Mouse (Mus musculus) liver, embryonic 14.5 days (tissue): ENCODE results near the gene Txnl4b.

ENCODE experiments used
- CTCF ChIP-seq: IDR thresholded peaks from 2 replicates; pipeline ENCODE4 v1.5.1; 2016; ENCODE audit warnings: antibody characterized with exemption, low read depth, control low read depth
- EP300 ChIP-seq: IDR thresholded peaks from 2 replicates; pipeline ENCODE4 v1.6.1; 2016; ENCODE audit warnings: antibody characterized with exemption, low read depth

- TF ChIP-seq CTCF (no peak), EP300 (no peak)
Observed at GRCm38 (mm10) chr8:109524008-109524407, 41.7 kb upstream of the Txnl4b start.
